Comparison of ENCODE assay signal across 8 mouse cellular contexts in genomic region chr3:88142546-88142915, GRCm38 (mm10). TPM values are rescaled to one million over a fixed set of nuclear protein-coding genes. Genes with fewer than 3 reads are reported as not detected.
DNase-seq lines count a peak whose midpoint lies in the region; ATAC-seq lines count a peak whose summit lies in the region.

No protein-coding gene starts in this region.

- under 1% methylated on average over 56 of the region's 57 CpGs for WGBS in heart, embryonic 10.5 days
- under 1% methylated on average over 47 of the region's 57 CpGs for WGBS in hindbrain, embryonic 16.5 days
- WGBS in midbrain, embryonic 15.5 days, result under 1% methylated on average over 57 of the region's 57 CpGs

- H3K4me3 ChIP-seq in heart, embryonic 10.5 days, result peak overlapping the region; percentile 89
- peak overlapping the region; percentile 71 for H3K4me3 ChIP-seq in hindbrain, embryonic 16.5 days (ENCODE audit: low read length)
- peak overlapping the region; percentile 85 for H3K4me3 ChIP-seq in midbrain, embryonic 15.5 days

- H3K27me3 ChIP-seq in heart, embryonic 10.5 days (ENCODE audit: insufficient read depth, poor library complexity, severe bottlenecking), result no peaks in the 10 kb centered on the region
- no peaks in the 10 kb centered on the region for H3K27me3 ChIP-seq in hindbrain, embryonic 16.5 days (replicated peaks; ENCODE audit: control insufficient read depth, insufficient read depth, low read length)
- peaks cover 18% of the 10 kb centered on the region for H3K27me3 ChIP-seq in midbrain, embryonic 15.5 days (replicated peaks)

- ATAC-seq in hindbrain, embryonic 16.5 days, result peak; percentile 56
- peak; percentile 63 for ATAC-seq in midbrain, embryonic 15.5 days (replicated peaks)

- H3K9ac ChIP-seq in hindbrain, embryonic 16.5 days (ENCODE audit: low read depth, low read length), result peak overlapping the region; percentile 84
- H3K9ac ChIP-seq in midbrain, embryonic 15.5 days, result peak overlapping the region; percentile 87

- peaks cover 84% of the 10 kb centered on the region for H3K4me1 ChIP-seq in heart, embryonic 10.5 days
- H3K4me1 ChIP-seq in hindbrain, embryonic 16.5 days (ENCODE audit: control insufficient read depth, insufficient read depth, low read depth, low read length), result peaks cover 61% of the 10 kb centered on the region
- H3K4me1 ChIP-seq in midbrain, embryonic 15.5 days, result peaks cover 70% of the 10 kb centered on the region

- intact Hi-C loops in heart, postnatal 14 days (cut with DNase I), result no loop called here

- H3K36me3 ChIP-seq in heart, embryonic 10.5 days, result peaks cover 2% of the 10 kb centered on the region; the same call in 1 of the 2 replicates
- H3K36me3 ChIP-seq in hindbrain, embryonic 16.5 days (ENCODE audit: control insufficient read depth, insufficient read depth, low read length), result no peaks in the 10 kb centered on the region
- no peaks in the 10 kb centered on the region for H3K36me3 ChIP-seq in midbrain, embryonic 15.5 days (replicated peaks)

- H3K4me2 ChIP-seq in hindbrain, embryonic 16.5 days (ENCODE audit: low read length), result peak overlapping the region; percentile 91
- H3K4me2 ChIP-seq in midbrain, embryonic 15.5 days, result peak overlapping the region; percentile 92

- no peak for DNase-seq in heart, embryonic 10.5 days (ENCODE audit: low spot score)
- no peak for DNase-seq in heart, postnatal 14 days
- DNase-seq in thymus, postnatal 14 days, result peak; percentile 82
- no peak for DNase-seq in thymus, postnatal 0 days (ENCODE audit: low spot score)
- DNase-seq in yolk sac, embryonic 10.5 days (ENCODE audit: low spot score), result no peak
- DNase-seq in frontal cortex, postnatal 25 days (ENCODE audit: low spot score in 2 of 2), result no peak

- H3K27ac ChIP-seq in heart, embryonic 10.5 days, result peak overlapping the region; percentile 95
- peak overlapping the region; percentile 93 for H3K27ac ChIP-seq in hindbrain, embryonic 16.5 days (ENCODE audit: low read depth, low read length)
- peak overlapping the region; percentile 98 for H3K27ac ChIP-seq in midbrain, embryonic 15.5 days

- H3K9me3 ChIP-seq in heart, embryonic 10.5 days, result no peaks in the 10 kb centered on the region
- H3K9me3 ChIP-seq in hindbrain, embryonic 16.5 days (ENCODE audit: control insufficient read depth, low read length), result no peaks in the 10 kb centered on the region
- H3K9me3 ChIP-seq in midbrain, embryonic 15.5 days, result no peaks in the 10 kb centered on the region

RNA-seq across cellular contexts. Expression of gene Mef2d, which starts 0.4 kb away (rescaled TPM):
- 35.8 and 47.3 TPM in 2 replicates for polyA plus RNA-seq in heart, embryonic 10.5 days (2016; fragmentation: Nextera tagmentation; extraction: Ambion mirVana)
- total RNA-seq in heart, postnatal 14 days (2021), result 100 to 1,000 TPM; 128 to 130 TPM
- polyA plus RNA-seq in thymus, postnatal 0 days (2015; fragmentation: Nextera tagmentation; extraction: Ambion mirVana), result 32.0 and 32.2 TPM in 2 replicates
- polyA plus RNA-seq in hindbrain, embryonic 16.5 days (2015; fragmentation: Nextera tagmentation; extraction: Ambion mirVana), result 16.4 and 24.1 TPM in 2 replicates
- 23.2 and 25.3 TPM in 2 replicates for polyA plus RNA-seq in midbrain, embryonic 15.5 days (2015; fragmentation: Nextera tagmentation; extraction: Ambion mirVana)
